Mouse (Mus musculus): ENCODE measurements at regions not wholly inside any gene's neighbourhood (a gene's known extent, or its start where the extent isn't known, plus 50 kb on each side); places are given as distances from the start of the nearest gene placed in this dataset.

DNA sequence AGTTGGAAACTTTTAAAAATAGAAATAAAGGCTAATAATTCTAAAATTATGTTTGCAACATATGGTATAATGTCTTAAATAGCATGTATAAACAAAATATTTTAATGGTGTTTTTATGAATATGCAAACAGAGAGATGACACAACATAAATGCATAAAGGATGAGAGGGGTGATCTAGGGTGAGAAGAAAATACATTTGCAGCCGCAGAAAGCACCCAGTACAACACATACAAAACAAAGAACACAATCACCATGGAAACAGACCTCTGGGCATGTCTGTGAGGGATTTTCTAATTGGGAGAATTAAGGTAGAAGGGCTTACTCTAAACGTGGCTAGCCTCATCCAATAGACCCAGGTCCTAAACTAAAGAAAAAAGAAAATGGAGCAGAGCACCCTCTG is 190.2 kb upstream of the Gm10295 start:
- no peaks in the 10 kb centered on the region for H3K4me1 ChIP-seq (replicated peaks)
- no peak overlapping the region for H3K4me3 ChIP-seq
- no peaks in the 10 kb centered on the region for H3K27me3 ChIP-seq
- H3K4me2 ChIP-seq, result no peak overlapping the region
- no peaks in the 10 kb centered on the region for H3K36me3 ChIP-seq
- no peak overlapping the region for H3K9ac ChIP-seq
- no peaks in the 10 kb centered on the region for H3K9me3 ChIP-seq (replicated peaks)
- H3K27ac ChIP-seq, result no peak overlapping the region
- no peak for ATAC-seq (replicated peaks; ENCODE audit: insufficient number of reproducible peaks, insufficient read depth, low FRiP score, low read depth)
- WGBS, result 63% methylated on average over 2 of the region's 2 CpGs

DNA sequence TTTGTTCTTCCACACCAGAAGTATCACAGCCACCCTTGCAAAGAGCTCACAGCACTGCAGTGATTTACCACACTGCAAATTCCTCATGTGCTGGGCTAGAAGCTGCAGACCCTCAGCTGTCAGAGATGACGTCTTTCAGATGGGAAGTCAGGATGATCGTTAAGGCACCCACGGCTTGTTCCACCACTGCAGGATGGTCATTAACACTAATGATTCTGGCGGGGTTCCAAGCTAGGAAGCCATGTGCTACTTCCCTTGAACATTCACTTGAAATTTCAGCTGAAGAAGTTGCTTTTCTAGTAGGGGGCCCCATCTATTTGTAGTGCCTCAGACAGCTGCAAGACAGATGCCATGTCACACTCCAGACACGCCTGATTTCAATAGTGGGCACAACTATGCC is 181.8 kb upstream of the Gm10295 start:
- no peaks in the 10 kb centered on the region for H3K36me3 ChIP-seq
- no peaks in the 10 kb centered on the region for H3K9me3 ChIP-seq (replicated peaks)
- H3K4me1 ChIP-seq (replicated peaks), result peaks cover 9% of the 10 kb centered on the region
- no peak overlapping the region for H3K27ac ChIP-seq
- ATAC-seq (replicated peaks; ENCODE audit: insufficient number of reproducible peaks, insufficient read depth, low FRiP score, low read depth), result no peak
- no peaks in the 10 kb centered on the region for H3K27me3 ChIP-seq
- 19% methylated on average over 5 of the region's 5 CpGs for WGBS
- H3K4me2 ChIP-seq, result no peak overlapping the region
- no peak overlapping the region for H3K4me3 ChIP-seq
- H3K9ac ChIP-seq, result no peak overlapping the region

GRCm38 (mm10) chr7:71531496-71531895 is 180.2 kb upstream of the Gm10295 start:
- no peaks in the 10 kb centered on the region for H3K36me3 ChIP-seq
- H3K4me1 ChIP-seq (replicated peaks), result peaks cover 9% of the 10 kb centered on the region
- H3K4me3 ChIP-seq, result 0 out of 2 replicates have a peak overlapping the region, but pooled peaks have one; percentile 12
- peak overlapping the region; percentile 43 for H3K4me2 ChIP-seq
- no peaks in the 10 kb centered on the region for H3K27me3 ChIP-seq
- H3K9ac ChIP-seq, result no peak overlapping the region
- 14% methylated on average over 6 of the region's 6 CpGs for WGBS
- no peaks in the 10 kb centered on the region for H3K9me3 ChIP-seq (replicated peaks)
- peak overlapping the region; percentile 49 for H3K27ac ChIP-seq
- peak; percentile 50; the same call in 1 of the 2 replicates for ATAC-seq (replicated peaks; ENCODE audit: insufficient number of reproducible peaks, insufficient read depth, low FRiP score, low read depth)

GRCm38 (mm10) chr7:71530922-71531321 is 179.6 kb upstream of the Gm10295 start:
- Histone ChIP-seq H3K9ac (no peak overlapping the region), H3K36me3 (no peaks in the 10 kb centered on the region), H3K4me1 (replicated peaks) (peaks cover 9% of the 10 kb centered on the region), H3K27ac (peak overlapping the region; percentile 49; the same call in 1 of the 2 replicates), H3K27me3 (no peaks in the 10 kb centered on the region), H3K4me3 (no peak overlapping the region), H3K9me3 (replicated peaks) (no peaks in the 10 kb centered on the region), H3K4me2 (no peak overlapping the region)
- 76% methylated on average over 4 of the region's 4 CpGs for WGBS
- ATAC-seq (replicated peaks; ENCODE audit: insufficient number of reproducible peaks, insufficient read depth, low FRiP score, low read depth), result no peak

- no peaks in the 10 kb centered on the region for H3K4me1 ChIP-seq (replicated peaks)
- no peak overlapping the region for H3K4me3 ChIP-seq
- H3K36me3 ChIP-seq, result no peaks in the 10 kb centered on the region
- no peaks in the 10 kb centered on the region for H3K27me3 ChIP-seq
- no peak for ATAC-seq (replicated peaks; ENCODE audit: insufficient number of reproducible peaks, insufficient read depth, low FRiP score, low read depth)
- H3K27ac ChIP-seq, result no peak overlapping the region
- H3K9me3 ChIP-seq (replicated peaks), result no peaks in the 10 kb centered on the region
- no peak overlapping the region for H3K4me2 ChIP-seq
- H3K9ac ChIP-seq, result no peak overlapping the region
- 78% methylated on average over 2 of the region's 2 CpGs for WGBS
Observed at GRCm38 (mm10) chr7:71526152-71526551, 174.9 kb upstream of the Gm10295 start.

DNA sequence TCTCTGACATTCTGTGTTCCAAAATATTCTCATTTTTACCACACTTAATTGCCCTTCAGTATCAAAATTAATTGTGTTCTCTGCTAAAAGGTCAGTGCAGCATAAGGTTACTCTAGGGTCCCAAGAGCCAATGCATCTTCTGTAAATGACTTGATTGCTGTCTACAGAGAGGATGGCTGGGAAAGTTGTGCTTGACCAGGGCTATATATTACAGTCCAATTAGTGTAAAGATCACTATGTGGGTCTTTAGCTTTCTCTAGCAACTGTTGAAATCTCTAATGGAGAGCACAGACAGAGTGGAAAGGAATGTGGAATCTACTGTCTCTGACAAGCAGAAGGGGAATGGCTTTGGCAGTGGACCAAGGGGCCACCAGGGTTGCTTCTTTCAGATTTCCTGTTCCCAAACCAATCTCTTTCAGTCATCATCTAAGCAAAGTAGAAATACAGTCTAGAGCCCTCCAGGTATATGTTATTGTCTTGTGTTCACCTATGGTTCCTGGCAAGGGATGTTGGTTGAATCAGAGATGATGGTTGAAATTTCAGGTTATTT is 173.4 kb upstream of the Gm10295 start:
- no peaks in the 10 kb centered on the region for H3K9me3 ChIP-seq (replicated peaks)
- H3K9ac ChIP-seq, result no peak overlapping the region
- no peak overlapping the region for H3K4me3 ChIP-seq
- H3K4me1 ChIP-seq (replicated peaks), result no peaks in the 10 kb centered on the region
- H3K36me3 ChIP-seq, result no peaks in the 10 kb centered on the region
- H3K4me2 ChIP-seq, result no peak overlapping the region
- no peak for ATAC-seq (replicated peaks; ENCODE audit: insufficient number of reproducible peaks, insufficient read depth, low FRiP score, low read depth)
- H3K27ac ChIP-seq, result no peak overlapping the region
- H3K27me3 ChIP-seq, result no peaks in the 10 kb centered on the region

- Histone ChIP-seq H3K4me1 (replicated peaks) (no peaks in the 10 kb centered on the region), H3K27me3 (no peaks in the 10 kb centered on the region), H3K9ac (no peak overlapping the region), H3K9me3 (replicated peaks) (no peaks in the 10 kb centered on the region), H3K4me2 (no peak overlapping the region), H3K36me3 (no peaks in the 10 kb centered on the region), H3K27ac (no peak overlapping the region), H3K4me3 (no peak overlapping the region)
- ATAC-seq (replicated peaks; ENCODE audit: insufficient number of reproducible peaks, insufficient read depth, low FRiP score, low read depth), result no peak
- WGBS, result 63% methylated on average over 2 of the region's 2 CpGs
Observed at GRCm38 (mm10) chr7:71524119-71524518, 172.8 kb upstream of the Gm10295 start.

DNA sequence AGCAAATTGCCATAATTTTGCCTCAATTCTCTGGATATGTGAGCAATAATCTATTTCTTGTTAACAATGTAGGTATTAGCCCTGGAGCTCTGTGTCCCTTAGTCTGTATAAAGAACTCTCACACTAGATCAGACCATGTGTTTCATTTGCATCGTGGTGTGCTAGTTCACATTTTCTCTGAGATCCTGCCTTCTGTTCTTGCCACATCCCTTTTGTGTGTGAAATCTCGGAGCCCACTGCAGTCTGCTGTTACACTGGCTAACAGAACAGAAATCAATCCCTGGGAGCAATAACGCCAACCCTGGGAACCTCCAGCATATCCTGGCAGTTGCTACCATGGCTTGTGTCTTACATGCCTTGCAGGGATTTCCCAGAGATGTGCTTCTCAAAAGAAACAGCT is 156.1 kb upstream of the Gm10295 start:
- Histone ChIP-seq H3K27me3 (no peaks in the 10 kb centered on the region), H3K36me3 (no peaks in the 10 kb centered on the region), H3K4me3 (no peak overlapping the region), H3K27ac (no peak overlapping the region), H3K4me1 (replicated peaks) (no peaks in the 10 kb centered on the region), H3K9me3 (replicated peaks) (no peaks in the 10 kb centered on the region), H3K9ac (no peak overlapping the region), H3K4me2 (no peak overlapping the region)
- 73% methylated on average over 3 of the region's 3 CpGs for WGBS
- ATAC-seq (replicated peaks; ENCODE audit: insufficient number of reproducible peaks, insufficient read depth, low FRiP score, low read depth), result no peak

- Histone ChIP-seq H3K9me3 (replicated peaks) (no peaks in the 10 kb centered on the region), H3K9ac (no peak overlapping the region), H3K27ac (no peak overlapping the region), H3K27me3 (no peaks in the 10 kb centered on the region), H3K4me1 (replicated peaks) (no peaks in the 10 kb centered on the region), H3K4me2 (no peak overlapping the region), H3K36me3 (no peaks in the 10 kb centered on the region), H3K4me3 (no peak overlapping the region)
- WGBS, result 56% methylated on average over 6 of the region's 6 CpGs
- peak; percentile 69; the same call in 1 of the 2 replicates for ATAC-seq (replicated peaks; ENCODE audit: insufficient number of reproducible peaks, insufficient read depth, low FRiP score, low read depth)
Observed at GRCm38 (mm10) chr7:71500719-71501118, 149.4 kb upstream of the Gm10295 start.

DNA sequence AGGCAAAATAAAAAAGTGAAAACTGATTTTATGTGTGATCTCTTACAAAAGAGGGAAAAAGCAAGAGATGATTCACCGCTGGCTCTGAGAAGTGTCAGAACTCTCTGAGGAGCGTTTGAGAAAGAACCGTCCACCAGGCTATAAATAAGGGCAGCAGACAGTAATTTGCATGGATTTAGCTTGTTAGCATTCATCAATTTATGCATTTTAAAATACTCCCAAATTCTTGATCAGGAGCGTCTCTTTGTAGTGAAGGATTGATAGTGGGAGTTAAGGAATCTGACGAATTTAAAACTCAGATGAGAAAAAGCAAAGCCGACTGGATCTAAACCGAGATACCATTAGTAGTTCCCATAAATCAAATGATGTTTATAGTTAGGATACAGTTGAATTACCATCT is 146.8 kb upstream of the Gm10295 start:
- Histone ChIP-seq H3K4me3 (no peak overlapping the region), H3K36me3 (no peaks in the 10 kb centered on the region), H3K27me3 (no peaks in the 10 kb centered on the region), H3K4me1 (replicated peaks) (no peaks in the 10 kb centered on the region), H3K9me3 (replicated peaks) (no peaks in the 10 kb centered on the region), H3K27ac (no peak overlapping the region), H3K9ac (no peak overlapping the region), H3K4me2 (no peak overlapping the region)
- ATAC-seq (replicated peaks; ENCODE audit: insufficient number of reproducible peaks, insufficient read depth, low FRiP score, low read depth), result no peak
- WGBS, result 73% methylated on average over 7 of the region's 7 CpGs

DNA sequence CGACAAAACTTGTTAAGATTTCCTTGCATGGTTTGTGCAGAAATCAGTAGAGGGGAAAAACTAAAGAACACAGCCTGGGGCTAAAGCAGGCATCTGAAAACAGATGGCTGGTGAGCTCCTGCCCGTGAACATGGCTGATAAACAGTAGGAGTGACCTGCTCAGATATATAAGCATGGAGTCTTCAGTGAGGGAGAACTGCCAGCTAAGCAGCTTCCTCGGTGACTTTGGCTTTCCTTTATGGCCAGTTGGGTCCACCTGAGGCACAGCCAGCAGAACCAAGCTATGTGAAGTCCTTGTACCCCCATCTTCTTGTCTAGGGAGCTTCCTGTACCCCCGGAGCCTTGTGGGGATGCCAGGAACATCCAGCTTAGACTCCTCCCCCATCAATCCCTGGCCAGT is 139.8 kb upstream of the Gm10295 start:
- ATAC-seq (replicated peaks; ENCODE audit: insufficient number of reproducible peaks, insufficient read depth, low FRiP score, low read depth), result no peak
- Histone ChIP-seq H3K9ac (no peak overlapping the region), H3K9me3 (replicated peaks) (no peaks in the 10 kb centered on the region), H3K4me3 (no peak overlapping the region), H3K27ac (no peak overlapping the region), H3K36me3 (no peaks in the 10 kb centered on the region), H3K4me1 (replicated peaks) (no peaks in the 10 kb centered on the region), H3K4me2 (no peak overlapping the region), H3K27me3 (no peaks in the 10 kb centered on the region)
- 66% methylated on average over 4 of the region's 4 CpGs for WGBS

DNA sequence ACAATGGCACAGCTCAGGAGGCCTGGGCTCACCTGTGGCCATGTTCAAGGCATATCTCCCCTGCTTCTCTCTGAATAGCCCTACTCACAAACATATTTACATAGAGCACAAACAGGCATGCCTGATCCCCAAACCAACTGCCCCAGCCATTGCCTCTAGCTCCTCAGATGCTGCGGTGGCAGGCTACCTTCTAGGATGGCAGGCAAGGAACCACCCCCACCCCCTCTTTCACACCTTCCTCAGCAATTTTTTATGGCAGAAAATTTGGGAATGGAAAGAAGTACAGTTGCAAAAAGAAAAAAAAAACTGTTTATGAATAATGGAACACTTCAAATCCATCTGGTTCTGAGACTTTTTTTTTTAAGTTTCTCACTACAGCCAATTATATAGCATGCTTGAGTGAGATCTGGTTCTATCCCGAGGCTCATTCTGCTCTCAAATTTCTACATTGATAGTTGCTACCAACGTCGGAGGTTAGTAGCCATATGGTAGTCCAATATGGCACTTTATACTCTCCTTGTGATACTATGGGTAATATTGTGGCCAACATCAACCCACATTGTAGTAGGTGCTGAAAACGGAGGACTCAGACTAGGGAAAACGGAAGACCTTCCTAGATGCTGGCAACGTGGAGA is 136.8 kb upstream of the Gm10295 start:
- 83% methylated on average over 7 of the region's 7 CpGs for WGBS
- H3K4me3 ChIP-seq, result no peak overlapping the region

More for the DNA sequence above, 136.8 kb upstream of the Gm10295 start:
- Histone ChIP-seq H3K4me1 (replicated peaks) (no peaks in the 10 kb centered on the region), H3K9ac (no peak overlapping the region), H3K27ac (no peak overlapping the region), H3K27me3 (no peaks in the 10 kb centered on the region), H3K36me3 (no peaks in the 10 kb centered on the region), H3K9me3 (replicated peaks) (no peaks in the 10 kb centered on the region), H3K4me2 (no peak overlapping the region)
- no peak for ATAC-seq (replicated peaks; ENCODE audit: insufficient number of reproducible peaks, insufficient read depth, low FRiP score, low read depth)

Measured in heart, embryonic 15.5 days (tissue).